Comparison of ENCODE assay signal across 8 mouse cellular contexts in genomic region chr17:70850996-70851991, GRCm38 (mm10). TPM values are rescaled to one million over a fixed set of nuclear protein-coding genes. Genes with fewer than 3 reads are reported as not detected.
DNase-seq lines count a peak whose midpoint lies in the region; ATAC-seq lines count a peak whose summit lies in the region.

No protein-coding gene starts in this region.

- no peaks in the 10 kb centered on the region; the same call in 1 of the 2 replicates for H3K4me1 ChIP-seq in embryonic facial prominence, embryonic 11.5 days (ENCODE audit: control insufficient read depth, insufficient read depth, low read length)
- peaks cover 10% of the 10 kb centered on the region for H3K4me1 ChIP-seq in heart, embryonic 12.5 days (replicated peaks)
- peaks cover 27% of the 10 kb centered on the region for H3K4me1 ChIP-seq in kidney, embryonic 15.5 days

- H3K4me3 ChIP-seq in embryonic facial prominence, embryonic 11.5 days (ENCODE audit: low read depth, low read length) = peak overlapping the region; percentile 65
- peak overlapping the region; percentile 78 for H3K4me3 ChIP-seq in heart, embryonic 12.5 days
- peak overlapping the region; percentile 65 for H3K4me3 ChIP-seq in kidney, embryonic 15.5 days (replicated peaks)

- DNase-seq in CD4-positive helper T cell, adult 2 months (ENCODE audit: low read depth, low spot score) = peak; percentile 87
- peak; percentile 92 for DNase-seq in adipocyte (ENCODE audit: low spot score)
- peak; percentile 85 for DNase-seq in embryonic facial prominence, embryonic 11.5 days (ENCODE audit: low spot score)
- peak; percentile 85 for DNase-seq in lung, postnatal 14 days
- DNase-seq in ovary, postnatal 10 days (ENCODE audit: low spot score) = peak; percentile 72
- peak; percentile 45 for DNase-seq in urinary bladder, postnatal 10 days (ENCODE audit: low spot score)

- ATAC-seq in embryonic facial prominence, embryonic 11.5 days (replicated peaks; ENCODE audit: insufficient number of reproducible peaks, low FRiP score, low TSS enrichment, low read depth) = peak; percentile 69
- peak; percentile 74 for ATAC-seq in heart, embryonic 12.5 days (ENCODE audit: insufficient number of reproducible peaks, low FRiP score)
- ATAC-seq in kidney, embryonic 15.5 days (replicated peaks; ENCODE audit: low FRiP score) = peak; percentile 76

- peak overlapping the region; percentile 91 for H3K4me2 ChIP-seq in embryonic facial prominence, embryonic 11.5 days (ENCODE audit: low read depth, low read length)
- peak overlapping the region; percentile 98 for H3K4me2 ChIP-seq in heart, embryonic 12.5 days
- peak overlapping the region; percentile 94 for H3K4me2 ChIP-seq in kidney, embryonic 15.5 days

- WGBS in embryonic facial prominence, embryonic 11.5 days = under 1% methylated on average over 42 of the region's 54 CpGs
- WGBS in heart, embryonic 12.5 days = under 1% methylated on average over 54 of the region's 54 CpGs
- WGBS in kidney, embryonic 15.5 days = under 1% methylated on average over 54 of the region's 54 CpGs

- H3K9ac ChIP-seq in embryonic facial prominence, embryonic 11.5 days (replicated peaks; ENCODE audit: low read length) = peak overlapping the region; percentile 91
- H3K9ac ChIP-seq in heart, embryonic 12.5 days = peak overlapping the region; percentile 94
- H3K9ac ChIP-seq in kidney, embryonic 15.5 days = peak overlapping the region; percentile 71

- no peaks in the 10 kb centered on the region for H3K36me3 ChIP-seq in embryonic facial prominence, embryonic 11.5 days (replicated peaks; ENCODE audit: control insufficient read depth, insufficient read depth, low read depth, low read length)
- H3K36me3 ChIP-seq in heart, embryonic 12.5 days = no peaks in the 10 kb centered on the region
- no peaks in the 10 kb centered on the region for H3K36me3 ChIP-seq in kidney, embryonic 15.5 days

- peak overlapping the region; percentile 95 for H3K27ac ChIP-seq in embryonic facial prominence, embryonic 11.5 days (replicated peaks; ENCODE audit: low read depth, low read length)
- H3K27ac ChIP-seq in heart, embryonic 12.5 days (ENCODE audit: poor library complexity, severe bottlenecking) = peak overlapping the region; percentile 93
- H3K27ac ChIP-seq in kidney, embryonic 15.5 days = peak overlapping the region; percentile 98

- no peaks in the 10 kb centered on the region for H3K9me3 ChIP-seq in embryonic facial prominence, embryonic 11.5 days (replicated peaks; ENCODE audit: control insufficient read depth, low read length)
- H3K9me3 ChIP-seq in heart, embryonic 12.5 days (replicated peaks) = no peaks in the 10 kb centered on the region
- no peaks in the 10 kb centered on the region for H3K9me3 ChIP-seq in kidney, embryonic 15.5 days (replicated peaks)

- no peaks in the 10 kb centered on the region for H3K27me3 ChIP-seq in embryonic facial prominence, embryonic 11.5 days (ENCODE audit: control insufficient read depth, insufficient read depth, low read length)
- H3K27me3 ChIP-seq in heart, embryonic 12.5 days (replicated peaks) = no peaks in the 10 kb centered on the region
- H3K27me3 ChIP-seq in kidney, embryonic 15.5 days = no peaks in the 10 kb centered on the region

RNA-seq across cellular contexts. Expression of gene Tgif1, which starts 2.1 kb away (rescaled TPM):
- polyA plus RNA-seq in embryonic facial prominence, embryonic 11.5 days (2014; fragmentation: Nextera tagmentation; extraction: Ambion mirVana) = 92.4 and 96.5 TPM in 2 replicates
- polyA plus RNA-seq in heart, embryonic 12.5 days (2016; fragmentation: Nextera tagmentation; extraction: Ambion mirVana) = 35.8 and 38.6 TPM in 2 replicates
- polyA plus RNA-seq in kidney, embryonic 15.5 days (2015; fragmentation: Nextera tagmentation; extraction: Ambion mirVana) = 87.9 and 89.6 TPM in 2 replicates

Comparison
In these comparisons a context has a peak if more than half of its experiments do, and no peak if none do; other contexts are left out.
1. Peak in every context shown above with its lines: DNase-seq, ATAC-seq, H3K4me3 ChIP-seq and H3K27ac ChIP-seq.